Mouse (Mus musculus): ENCODE measurements at regions not wholly inside any gene's neighbourhood (a gene's known extent, or its start where the extent isn't known, plus 50 kb on each side); places are given as distances from the start of the nearest gene placed in this dataset.
A peak's percentile ranks its signal among the peaks of the same experiment; 100 is the strongest.

DNA sequence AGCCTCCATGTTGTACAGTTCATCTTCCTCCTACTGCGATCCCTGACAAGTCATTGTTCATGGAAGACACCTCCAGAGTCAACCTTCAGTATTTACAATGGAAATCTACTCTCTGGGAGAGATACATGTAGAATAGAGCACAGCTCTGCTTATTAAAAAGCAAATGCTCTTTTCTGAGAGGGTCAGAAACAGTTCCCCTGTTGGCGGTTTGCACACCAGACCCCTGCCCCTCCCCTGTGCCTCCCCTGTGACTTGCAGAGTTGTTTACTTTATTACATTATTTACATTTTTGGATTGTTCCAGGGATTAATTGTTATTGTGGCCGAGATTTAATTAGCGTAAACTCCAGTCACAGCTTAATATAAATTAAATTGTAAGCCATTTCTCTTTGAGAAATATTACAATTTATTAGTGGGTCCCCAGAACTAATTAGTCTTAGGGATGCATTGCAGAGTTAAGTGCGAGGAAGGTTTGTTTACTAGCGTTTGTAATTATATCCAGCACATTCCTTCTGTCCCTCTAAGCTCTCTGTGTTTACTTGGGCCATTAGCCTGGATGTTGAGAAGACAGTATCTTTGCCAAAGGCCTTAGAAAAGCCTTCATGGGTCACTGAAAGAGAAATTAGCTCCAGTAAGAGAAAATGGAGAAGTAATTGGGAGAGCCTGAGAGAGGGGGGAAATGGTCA lies 337.6 kb upstream of the Sel1l start:
- Histone ChIP-seq H3K36me3 (replicated peaks; ENCODE audit: control insufficient read depth, insufficient read depth) (no peaks in the 10 kb centered on the region), H3K27me3 (ENCODE audit: control insufficient read depth, insufficient read depth, low read length) (no peaks in the 10 kb centered on the region), H3K27ac (no peak overlapping the region), H3K4me2 (replicated peaks) (no peak overlapping the region), H3K9me3 (ENCODE audit: control insufficient read depth, low read length) (no peaks in the 10 kb centered on the region), H3K4me1 (replicated peaks; ENCODE audit: control insufficient read depth, insufficient read depth, low read length) (no peaks in the 10 kb centered on the region), H3K9ac (no peak overlapping the region), H3K4me3 (replicated peaks; ENCODE audit: low read length) (no peak overlapping the region)
- WGBS = 67% methylated on average over 6 of the region's 6 CpGs
- DNase-seq (ENCODE audit: low spot score) (no peak), ATAC-seq (ENCODE audit: low FRiP score) (no peak)

DNA sequence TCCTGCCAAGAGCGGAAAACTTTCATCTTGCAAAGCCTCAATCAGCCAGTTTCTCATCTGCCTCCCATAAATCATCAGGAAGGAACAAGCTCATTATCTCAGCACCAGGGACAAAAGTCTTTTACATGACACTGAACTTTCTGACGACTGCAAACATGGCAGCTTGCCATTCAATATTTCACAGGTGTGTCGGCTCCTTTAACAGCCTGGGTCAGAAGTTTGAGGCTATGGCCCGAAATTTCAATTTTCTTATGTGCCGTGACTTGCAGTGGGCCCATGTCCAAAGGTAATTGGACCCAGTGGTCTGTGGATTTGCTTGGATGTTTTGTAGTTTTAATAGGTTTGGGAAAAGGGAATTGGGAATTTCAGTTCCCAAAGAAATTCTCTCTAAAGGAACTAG lies 330.3 kb upstream of the Sel1l start:
- Histone ChIP-seq H3K27ac (no peak overlapping the region), H3K4me1 (replicated peaks; ENCODE audit: control insufficient read depth, insufficient read depth, low read length) (no peaks in the 10 kb centered on the region), H3K4me2 (replicated peaks) (no peak overlapping the region), H3K9me3 (ENCODE audit: control insufficient read depth, low read length) (no peaks in the 10 kb centered on the region), H3K36me3 (replicated peaks; ENCODE audit: control insufficient read depth, insufficient read depth) (no peaks in the 10 kb centered on the region), H3K4me3 (replicated peaks; ENCODE audit: low read length) (no peak overlapping the region), H3K9ac (no peak overlapping the region), H3K27me3 (ENCODE audit: control insufficient read depth, insufficient read depth, low read length) (no peaks in the 10 kb centered on the region)
- WGBS = 68% methylated on average over 5 of the region's 5 CpGs
- ATAC-seq (ENCODE audit: low FRiP score) (no peak), DNase-seq (ENCODE audit: low spot score) (no peak)

DNA sequence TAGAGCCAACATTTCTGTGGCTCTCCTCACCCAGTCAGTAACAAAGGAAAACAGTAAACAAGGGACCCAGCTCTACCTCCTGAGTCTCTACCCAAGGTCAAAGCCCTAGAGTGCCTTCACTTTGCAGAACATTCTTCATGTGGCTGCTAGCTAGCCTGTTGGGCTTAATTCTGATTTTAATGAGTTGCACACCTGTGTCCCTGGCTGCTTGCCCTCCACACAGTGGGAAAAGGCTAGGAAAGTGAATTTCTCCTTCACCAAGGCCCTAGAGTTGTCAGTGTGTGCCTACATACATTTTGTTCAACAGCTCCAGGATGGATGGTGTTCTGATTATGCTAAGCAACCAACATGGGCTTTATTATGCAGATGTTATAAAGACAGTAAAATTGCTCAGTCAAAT lies 307.8 kb upstream of the Sel1l start:
- DNase-seq (ENCODE audit: low spot score) (no peak), ATAC-seq (ENCODE audit: low FRiP score) (no peak)

DNA sequence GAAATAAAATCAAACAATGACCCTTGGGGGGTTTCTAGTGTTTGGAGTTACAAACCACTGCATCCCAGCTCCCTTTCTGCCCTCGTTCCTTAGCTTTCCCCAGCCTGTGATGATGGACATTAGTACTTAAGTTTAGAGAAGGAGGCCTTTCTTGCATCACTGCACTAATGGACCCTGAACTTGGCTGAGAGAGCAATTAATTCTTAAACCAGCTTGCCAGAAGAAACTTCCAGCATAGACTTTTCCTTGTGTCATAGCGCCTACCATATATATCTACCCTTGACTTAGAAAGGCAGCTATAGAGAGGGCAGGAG lies 303.9 kb upstream of the Sel1l start:
- H3K9ac ChIP-seq = no peak overlapping the region
- ATAC-seq (ENCODE audit: low FRiP score) = no peak
- no peak overlapping the region for H3K27ac ChIP-seq
- peaks cover 7% of the 10 kb centered on the region; the same call in 1 of the 2 replicates for H3K4me1 ChIP-seq (replicated peaks; ENCODE audit: control insufficient read depth, insufficient read depth, low read length)
- H3K27me3 ChIP-seq (ENCODE audit: control insufficient read depth, insufficient read depth, low read length) = no peaks in the 10 kb centered on the region
- no peaks in the 10 kb centered on the region for H3K9me3 ChIP-seq (ENCODE audit: control insufficient read depth, low read length)
- no peak overlapping the region for H3K4me3 ChIP-seq (replicated peaks; ENCODE audit: low read length)
- no peaks in the 10 kb centered on the region for H3K36me3 ChIP-seq (replicated peaks; ENCODE audit: control insufficient read depth, insufficient read depth)
- DNase-seq (ENCODE audit: low spot score) = no peak
- no peak overlapping the region for H3K4me2 ChIP-seq (replicated peaks)
- 54% methylated on average over 2 of the region's 2 CpGs for WGBS

More for the DNA sequence above, 307.8 kb upstream of the Sel1l start:
- Histone ChIP-seq H3K27ac (no peak overlapping the region), H3K4me1 (replicated peaks; ENCODE audit: control insufficient read depth, insufficient read depth, low read length) (peaks cover 7% of the 10 kb centered on the region; the same call in 1 of the 2 replicates), H3K27me3 (ENCODE audit: control insufficient read depth, insufficient read depth, low read length) (no peaks in the 10 kb centered on the region), H3K36me3 (replicated peaks; ENCODE audit: control insufficient read depth, insufficient read depth) (no peaks in the 10 kb centered on the region), H3K4me2 (replicated peaks) (no peak overlapping the region), H3K9ac (no peak overlapping the region), H3K4me3 (replicated peaks; ENCODE audit: low read length) (no peak overlapping the region), H3K9me3 (ENCODE audit: control insufficient read depth, low read length) (no peaks in the 10 kb centered on the region)

DNA sequence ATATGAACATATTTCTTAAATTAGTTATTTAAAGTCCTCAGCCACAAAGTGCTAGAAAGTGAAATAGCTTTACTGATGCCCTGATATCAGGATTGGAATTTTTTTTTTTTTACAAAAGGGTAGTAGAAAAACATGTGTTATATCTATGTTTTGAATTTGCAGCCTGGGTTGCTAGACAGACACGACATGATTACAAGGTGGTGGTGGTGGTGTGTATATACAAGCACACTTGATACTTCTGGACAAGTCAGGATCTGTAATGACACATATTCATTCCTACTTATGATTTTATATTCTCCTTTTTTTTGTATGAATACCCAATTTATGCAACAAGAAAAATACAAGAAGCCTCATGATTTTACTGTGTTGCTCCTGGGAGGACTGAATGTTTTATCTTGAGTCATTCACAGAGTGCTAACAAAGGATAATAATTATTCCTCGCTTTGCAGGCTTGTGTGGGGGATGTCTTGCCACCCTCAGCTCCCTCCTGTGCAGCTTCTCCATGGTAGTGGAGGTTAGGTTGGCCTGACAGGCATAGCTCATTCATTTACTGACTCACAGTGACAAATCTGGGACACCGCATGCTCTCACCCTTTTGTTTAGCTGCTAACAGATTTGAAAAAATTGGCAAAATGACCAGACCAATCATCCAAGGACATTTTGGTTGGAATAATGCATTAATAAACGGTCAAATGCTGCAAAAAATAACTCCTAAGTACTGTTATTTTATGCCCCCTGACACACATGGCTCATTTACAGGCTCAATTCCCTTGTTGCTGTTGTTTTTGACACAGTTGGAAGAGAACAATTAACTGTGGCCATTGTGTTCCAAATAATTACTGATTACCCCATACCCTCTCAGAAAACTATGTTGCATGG lies 303.3 kb upstream of the Sel1l start:
- Histone ChIP-seq H3K36me3 (replicated peaks; ENCODE audit: control insufficient read depth, insufficient read depth) (no peaks in the 10 kb centered on the region), H3K9me3 (ENCODE audit: control insufficient read depth, low read length) (no peaks in the 10 kb centered on the region), H3K27ac (no peak overlapping the region), H3K9ac (no peak overlapping the region), H3K4me3 (replicated peaks; ENCODE audit: low read length) (no peak overlapping the region), H3K4me1 (replicated peaks; ENCODE audit: control insufficient read depth, insufficient read depth, low read length) (peaks cover 7% of the 10 kb centered on the region; the same call in 1 of the 2 replicates), H3K4me2 (replicated peaks) (no peak overlapping the region), H3K27me3 (ENCODE audit: control insufficient read depth, insufficient read depth, low read length) (no peaks in the 10 kb centered on the region)
- no peak for ATAC-seq (ENCODE audit: low FRiP score)
- WGBS = 35% methylated on average over 4 of the region's 4 CpGs
- no peak for DNase-seq (ENCODE audit: low spot score)

DNA sequence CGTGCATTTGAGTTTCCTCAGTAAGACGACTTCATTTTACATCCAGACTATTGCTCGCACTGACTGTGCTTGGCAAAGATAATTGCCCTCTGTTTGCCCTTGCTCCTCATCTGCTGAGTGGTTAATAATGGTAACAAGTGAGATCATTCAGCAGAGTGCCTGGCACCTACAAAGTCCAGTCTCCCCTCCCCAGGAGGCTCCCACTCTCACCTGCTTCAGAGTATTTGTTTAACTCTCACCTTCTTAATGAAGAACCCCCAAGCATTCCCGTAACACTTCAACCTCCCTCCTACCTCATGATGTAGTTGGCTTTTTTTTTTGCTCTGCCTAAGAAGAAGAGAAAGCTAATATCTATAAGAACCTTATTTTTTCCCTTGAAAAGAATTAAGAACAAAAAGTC lies 288.6 kb upstream of the Sel1l start:
- ATAC-seq (ENCODE audit: low FRiP score) (no peak), DNase-seq (ENCODE audit: low spot score) (no peak)
- Histone ChIP-seq H3K27me3 (ENCODE audit: control insufficient read depth, insufficient read depth, low read length) (no peaks in the 10 kb centered on the region), H3K4me2 (replicated peaks) (no peak overlapping the region), H3K9ac (no peak overlapping the region), H3K27ac (no peak overlapping the region), H3K4me1 (replicated peaks; ENCODE audit: control insufficient read depth, insufficient read depth, low read length) (no peaks in the 10 kb centered on the region), H3K36me3 (replicated peaks; ENCODE audit: control insufficient read depth, insufficient read depth) (no peaks in the 10 kb centered on the region), H3K9me3 (ENCODE audit: control insufficient read depth, low read length) (no peaks in the 10 kb centered on the region), H3K4me3 (replicated peaks; ENCODE audit: low read length) (no peak overlapping the region)
- 85% methylated on average over 4 of the region's 4 CpGs for WGBS

DNA sequence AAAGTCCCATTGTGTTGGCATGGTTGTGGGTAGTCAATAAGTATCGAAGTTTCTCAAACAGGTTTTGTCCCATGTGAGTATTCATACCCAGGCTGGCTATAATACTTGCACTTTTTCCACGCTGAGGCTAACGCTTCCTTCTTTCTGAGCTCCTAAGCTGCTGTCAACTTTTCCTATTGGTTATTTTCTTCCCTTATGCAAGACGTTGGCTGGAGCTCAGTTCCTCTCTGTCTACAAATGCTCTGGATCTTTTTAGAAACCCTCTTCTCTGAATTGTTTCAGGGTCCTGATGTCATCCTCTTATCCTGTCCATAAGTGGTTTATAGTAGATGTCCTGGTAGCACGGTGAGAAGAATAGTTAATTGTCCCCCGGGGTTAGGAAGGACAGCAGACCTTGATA lies 278.7 kb upstream of the Sel1l start:
- Histone ChIP-seq H3K4me2 (replicated peaks) (no peak overlapping the region), H3K36me3 (replicated peaks; ENCODE audit: control insufficient read depth, insufficient read depth) (no peaks in the 10 kb centered on the region), H3K27me3 (ENCODE audit: control insufficient read depth, insufficient read depth, low read length) (no peaks in the 10 kb centered on the region), H3K4me1 (replicated peaks; ENCODE audit: control insufficient read depth, insufficient read depth, low read length) (no peaks in the 10 kb centered on the region), H3K4me3 (replicated peaks; ENCODE audit: low read length) (no peak overlapping the region), H3K27ac (no peak overlapping the region), H3K9me3 (ENCODE audit: control insufficient read depth, low read length) (no peaks in the 10 kb centered on the region), H3K9ac (no peak overlapping the region)
- DNase-seq (ENCODE audit: low spot score) (no peak), ATAC-seq (ENCODE audit: low FRiP score) (no peak)
- WGBS = 92% methylated on average over 6 of the region's 6 CpGs

DNA sequence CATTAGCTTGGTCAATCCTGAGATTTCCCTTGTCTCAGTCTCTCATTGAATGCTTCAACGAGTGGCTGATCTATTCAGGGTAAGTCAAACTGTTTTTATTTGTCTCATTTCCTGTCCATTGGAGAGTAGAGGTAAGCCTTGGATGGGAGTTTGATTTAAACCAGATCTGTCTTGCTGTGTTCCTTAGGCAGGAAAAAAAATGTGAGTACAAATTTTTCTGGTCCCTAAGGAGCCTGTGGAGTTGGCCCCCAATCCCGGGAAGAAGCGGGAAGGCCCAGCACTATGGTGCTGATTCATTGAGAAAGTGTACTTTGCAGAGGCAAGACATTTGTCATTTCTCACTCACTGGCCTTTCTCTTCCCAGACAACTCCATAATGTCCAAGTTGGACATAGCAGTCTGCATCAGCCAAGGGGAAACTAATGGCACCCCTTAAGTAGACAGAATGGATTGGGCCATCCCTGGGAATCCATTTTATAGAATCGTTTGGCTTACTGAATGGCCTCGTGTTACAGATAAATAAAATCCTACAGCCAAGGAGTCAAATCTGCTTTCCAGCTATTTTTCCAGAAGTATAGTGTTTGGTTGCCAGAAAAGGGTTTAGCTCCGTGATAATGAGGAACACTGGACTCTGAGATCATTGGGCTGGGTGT lies 271.3 kb upstream of the Sel1l start:
- ATAC-seq (ENCODE audit: low FRiP score) = no peak

DNA sequence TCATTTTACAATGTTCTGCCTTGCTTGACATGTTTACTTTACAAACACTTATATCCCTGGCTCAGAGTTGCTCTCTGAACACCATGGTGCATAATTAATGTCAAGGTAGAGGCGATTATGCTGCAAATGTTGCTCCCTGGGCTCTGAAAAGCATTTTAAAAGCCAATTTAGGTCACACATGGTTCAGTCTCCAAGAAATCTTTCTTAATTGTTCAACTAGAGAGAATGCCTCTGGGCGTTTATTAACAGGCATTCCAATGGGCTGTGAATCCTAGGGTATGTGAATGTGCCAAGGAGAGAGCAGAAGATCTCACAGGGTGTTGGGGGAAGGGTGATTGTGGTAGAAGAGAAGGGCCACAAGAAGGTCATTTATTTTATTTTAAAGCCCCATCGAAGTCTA lies 260.7 kb upstream of the Sel1l start:
- Histone ChIP-seq H3K36me3 (replicated peaks; ENCODE audit: control insufficient read depth, insufficient read depth) (no peaks in the 10 kb centered on the region), H3K4me1 (replicated peaks; ENCODE audit: control insufficient read depth, insufficient read depth, low read length) (no peaks in the 10 kb centered on the region), H3K9ac (no peak overlapping the region), H3K4me3 (replicated peaks; ENCODE audit: low read length) (no peak overlapping the region), H3K27ac (no peak overlapping the region), H3K9me3 (ENCODE audit: control insufficient read depth, low read length) (no peaks in the 10 kb centered on the region), H3K4me2 (replicated peaks) (no peak overlapping the region), H3K27me3 (ENCODE audit: control insufficient read depth, insufficient read depth, low read length) (no peaks in the 10 kb centered on the region)
- WGBS = 57% methylated on average over 3 of the region's 3 CpGs
- DNase-seq (ENCODE audit: low spot score) (peak; percentile 30), ATAC-seq (ENCODE audit: low FRiP score) (no peak)

More for the DNA sequence above, 271.3 kb upstream of the Sel1l start:
- Histone ChIP-seq H3K9me3 (ENCODE audit: control insufficient read depth, low read length) (no peaks in the 10 kb centered on the region), H3K9ac (no peak overlapping the region), H3K27me3 (ENCODE audit: control insufficient read depth, insufficient read depth, low read length) (no peaks in the 10 kb centered on the region), H3K4me2 (replicated peaks) (no peak overlapping the region), H3K4me1 (replicated peaks; ENCODE audit: control insufficient read depth, insufficient read depth, low read length) (no peaks in the 10 kb centered on the region), H3K27ac (no peak overlapping the region), H3K4me3 (replicated peaks; ENCODE audit: low read length) (no peak overlapping the region), H3K36me3 (replicated peaks; ENCODE audit: control insufficient read depth, insufficient read depth) (no peaks in the 10 kb centered on the region)
- 87% methylated on average over 6 of the region's 6 CpGs for WGBS
- no peak for DNase-seq (ENCODE audit: low spot score)
